Mouse (Mus musculus) kidney, adult 18-20 months (tissue): ENCODE results near the gene Rubcn.

Experiments used
- DNase-seq: peaks from one replicate; pipeline ENCODE4 v3.0.0; 2021

Gene Rubcn

GRCm38 (mm10) chr16:32867919-32868552, 9.5 kb downstream of the Rubcn start:
- DNase-seq: peak; percentile 89

- no peak for DNase-seq
Observed at GRCm38 (mm10) chr16:32866713-32867112, 10.9 kb downstream of the Rubcn start.

- no peak for DNase-seq
Observed at GRCm38 (mm10) chr16:32865401-32865800, 12.2 kb downstream of the Rubcn start.

GRCm38 (mm10) chr16:32861813-32862385, 15.7 kb downstream of the Rubcn start:
- DNase-seq: no peak

GRCm38 (mm10) chr16:32858771-32859636, 18.6 kb downstream of the Rubcn start:
- no peak for DNase-seq

GRCm38 (mm10) chr16:32858356-32858755, 19.2 kb downstream of the Rubcn start:
- DNase-seq: no peak

- DNase-seq: no peak
Observed at GRCm38 (mm10) chr16:32856751-32857150, 20.8 kb downstream of the Rubcn start.

- DNase-seq: no peak
Observed at GRCm38 (mm10) chr16:32854050-32854571, 23.5 kb downstream of the Rubcn start.

GRCm38 (mm10) chr16:32853492-32854049, 24.0 kb downstream of the Rubcn start:
- DNase-seq: no peak

- peak; percentile 45 for DNase-seq
Observed at GRCm38 (mm10) chr16:32849042-32849830, 28.3 kb downstream of the Rubcn start.

- no peak for DNase-seq
Observed at GRCm38 (mm10) chr16:32847103-32847502, 30.5 kb downstream of the Rubcn start.

- no peak for DNase-seq
Observed at GRCm38 (mm10) chr16:32831501-32831900, 46.1 kb downstream of the Rubcn start.

- no peak for DNase-seq
Observed at GRCm38 (mm10) chr16:32829104-32829503, 48.5 kb downstream of the Rubcn start.

GRCm38 (mm10) chr16:32826521-32826920, 51.0 kb downstream of the Rubcn start:
- no peak for DNase-seq

GRCm38 (mm10) chr16:32825380-32825779, 52.2 kb downstream of the Rubcn start:
- no peak for DNase-seq

GRCm38 (mm10) chr16:32824061-32824460, 53.5 kb downstream of the Rubcn start:
- DNase-seq: no peak

- DNase-seq: no peak
Observed at GRCm38 (mm10) chr16:32823487-32823886, 54.1 kb downstream of the Rubcn start.

- no peak for DNase-seq
Observed at GRCm38 (mm10) chr16:32822881-32823280, 54.7 kb downstream of the Rubcn start.

- no peak for DNase-seq
Observed at GRCm38 (mm10) chr16:32822450-32822827, 55.1 kb downstream of the Rubcn start.

- no peak for DNase-seq
Observed at GRCm38 (mm10) chr16:32821772-32822449, 55.7 kb downstream of the Rubcn start.

GRCm38 (mm10) chr16:32818441-32818840, 59.1 kb downstream of the Rubcn start:
- no peak for DNase-seq

- no peak for DNase-seq
Observed at GRCm38 (mm10) chr16:32818036-32818435, 59.5 kb downstream of the Rubcn start.
